ENCODE assay signal across 17 mouse cellular contexts in genomic region chr5:124310091-124310490, GRCm38 (mm10).
"Had no signal": no experiment of that assay in that cellular context is flagged by ENCODE, and none has a peak within 500 bp of the region (broad histone marks: within the 10 kb centered on the region; RNA-seq: fewer than 3 reads in every experiment).

No protein-coding gene starts in this region.

- DNase-seq: gastrocnemius, adult 2 months; gastrocnemius, postnatal 10 days; gastrocnemius, postnatal 25 days; heart, adult 18-20 months; heart, postnatal 10 days; heart, postnatal 4 days; kidney, adult 11 months; kidney, adult 2 months; kidney, adult 9 months; kidney, postnatal 14 days; kidney, postnatal 36 days; layer of hippocampus, adult 9-11 months; layer of hippocampus, postnatal 36 days; left cerebral cortex, postnatal 4 days had no signal

- ATAC-seq: hindbrain, embryonic 16.5 days; intestine, embryonic 16.5 days; liver, embryonic 12.5 days had no signal
